Mouse (Mus musculus): ENCODE data around the gene Zfp513.
"Not testable (repeated sequence)": the region's sequence is repeated elsewhere in the genome, so short reads cannot be mapped to it uniquely, and the experiment has no call there.

Zfp513 gene

GRCm38 (mm10) chr5:31201742-31202590 lies at the start of gene Zfp513:
TSS of gene Zfp513 (minus strand) at chr5:31202303.
- DNase-seq (ENCODE audit: inconsistent ontology term) = peak; percentile 97

DNA sequence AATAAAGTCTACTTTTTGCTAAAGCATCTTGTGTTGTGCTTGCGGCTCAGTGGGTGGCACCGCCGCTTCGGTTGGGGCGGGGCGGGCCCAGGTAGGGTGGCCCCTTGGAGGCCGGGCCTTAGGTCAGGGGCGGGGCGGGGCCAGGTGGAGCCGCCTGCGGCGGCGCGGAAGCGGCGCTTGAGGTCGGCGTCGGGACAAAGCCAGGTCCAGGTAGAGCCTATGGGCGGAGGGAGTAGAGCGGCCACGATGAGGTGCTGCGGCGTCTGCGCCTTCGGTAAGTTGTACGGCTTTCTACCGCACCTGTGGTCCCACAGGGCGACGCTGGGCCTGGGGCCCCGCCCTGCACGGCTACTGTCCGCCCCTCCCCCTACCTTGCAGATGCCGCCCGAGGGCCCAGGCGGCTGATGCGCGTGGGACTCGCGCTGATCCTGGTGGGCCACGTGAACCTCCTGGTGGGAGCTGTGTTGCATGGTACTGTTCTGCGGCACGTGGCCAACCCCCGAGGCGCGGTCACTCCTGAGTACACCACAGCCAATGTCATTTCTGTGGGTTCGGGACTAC lies 49.5 kb upstream of the Zfp513 start, which contains the start of gene Krtcap3:
Krtcap3 (plus strand) TSS at position 151 of the 561 bp plus-strand sequence.
- DNase-seq (ENCODE audit: inconsistent ontology term) = no peak

- no peak for DNase-seq (ENCODE audit: inconsistent ontology term)
Measured at GRCm38 (mm10) chr5:31250716-31251115, 48.6 kb upstream of the Zfp513 start.

DNA sequence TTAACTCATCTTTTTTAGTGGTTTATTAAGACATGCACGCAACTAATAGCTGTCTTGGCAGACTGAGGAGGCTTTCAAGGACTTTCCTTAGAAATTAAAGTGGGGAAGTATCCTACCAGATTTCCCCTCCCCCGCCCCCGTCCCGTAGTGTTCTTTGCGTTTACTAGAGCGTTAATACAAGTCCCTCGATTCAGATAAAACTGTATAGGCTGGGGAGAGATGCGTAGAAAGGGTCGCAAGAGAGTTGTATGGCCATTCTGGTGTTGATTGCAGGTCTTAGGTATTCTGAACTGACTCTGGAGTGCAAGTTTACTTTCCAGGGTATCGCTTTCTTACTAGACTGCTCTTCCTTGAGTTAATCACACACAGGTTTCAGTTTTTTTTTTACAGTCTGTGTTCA lies 40.1 kb upstream of the Zfp513 start:
- no peak for DNase-seq (ENCODE audit: inconsistent ontology term)

- no peak for DNase-seq (ENCODE audit: inconsistent ontology term)
Measured at GRCm38 (mm10) chr5:31241522-31242034, 39.5 kb upstream of the Zfp513 start.

- DNase-seq (ENCODE audit: inconsistent ontology term) = peak; percentile 99
Measured at GRCm38 (mm10) chr5:31240637-31241521, 38.8 kb upstream of the Zfp513 start, which contains the start of the genes Nrbp1 and Gm9970. TSS of gene Nrbp1 (plus strand) at chr5:31240864. TSS of gene Gm9970 (minus strand) at chr5:31241232.

DNA sequence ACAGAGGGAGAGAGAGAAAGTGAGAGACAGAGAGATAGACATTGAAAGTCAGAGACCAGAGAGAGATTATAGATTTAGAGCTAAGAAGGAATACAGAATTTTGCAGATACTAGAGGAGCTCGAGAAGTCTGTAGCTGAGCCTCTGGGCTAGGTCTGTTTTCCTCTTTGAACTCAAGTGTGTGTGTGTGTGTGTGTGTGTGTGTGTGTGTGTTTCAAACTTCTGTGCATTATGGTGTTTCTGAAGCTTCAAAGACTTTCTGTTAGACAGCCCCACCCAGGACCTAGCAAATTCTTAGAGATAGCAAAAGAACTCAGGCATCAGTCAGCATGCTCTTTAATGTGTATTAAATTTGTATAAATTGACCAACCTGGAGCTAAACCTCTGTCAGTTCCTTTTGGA lies 24.5 kb upstream of the Zfp513 start:
- no peak for DNase-seq (ENCODE audit: inconsistent ontology term)

DNA sequence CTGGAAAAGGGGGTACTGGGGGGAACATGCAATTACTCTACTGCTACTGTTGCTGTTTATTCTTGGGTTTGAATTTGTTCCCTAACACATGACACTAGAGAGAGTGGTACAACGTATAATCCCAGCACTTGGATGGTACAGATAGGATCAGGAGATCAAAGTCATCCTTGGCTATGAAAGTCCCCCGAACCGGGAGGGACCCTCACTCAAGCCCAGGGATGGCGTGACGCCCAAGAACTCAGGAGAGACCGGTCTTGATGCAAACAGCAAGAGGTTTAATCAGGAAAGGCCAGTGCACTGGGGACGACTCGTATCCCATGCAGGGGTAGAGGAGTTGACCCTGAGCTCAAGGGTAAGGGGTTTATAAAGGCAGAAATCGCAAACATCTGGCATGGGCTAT lies 20.6 kb upstream of the Zfp513 start:
- no peak for DNase-seq (ENCODE audit: inconsistent ontology term)

GRCm38 (mm10) chr5:31221304-31221945 lies 19.3 kb upstream of the Zfp513 start:
- DNase-seq (ENCODE audit: inconsistent ontology term) = peak; percentile 34

GRCm38 (mm10) chr5:31220448-31221303 lies 18.6 kb upstream of the Zfp513 start, which contains the start of gene Ppm1g:
TSS of gene Ppm1g (minus strand) at chr5:31220687.
- DNase-seq (ENCODE audit: inconsistent ontology term) = peak; percentile 97

GRCm38 (mm10) chr5:31219911-31220447 lies 17.9 kb upstream of the Zfp513 start:
- DNase-seq (ENCODE audit: inconsistent ontology term) = peak; percentile 70

DNA sequence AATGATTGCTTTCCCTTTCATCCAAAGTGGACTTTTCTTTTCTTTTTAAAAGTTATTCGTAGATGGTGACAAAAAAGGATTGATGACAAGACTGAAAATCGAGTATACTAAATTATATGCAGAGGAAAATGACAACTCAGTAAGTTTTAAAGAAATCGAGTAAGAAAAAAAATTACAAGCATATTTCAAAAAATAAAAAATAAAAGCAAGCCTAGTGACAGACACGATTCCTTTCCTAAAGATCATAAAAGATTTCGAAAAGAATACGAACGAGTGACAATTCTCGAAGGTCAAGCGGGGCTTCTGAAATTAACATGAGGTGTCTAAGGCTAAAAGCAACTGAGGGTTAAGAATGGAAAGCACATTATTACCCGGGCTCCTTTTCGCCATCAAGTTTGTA lies 17.4 kb upstream of the Zfp513 start:
- peak; percentile 35 for DNase-seq (ENCODE audit: inconsistent ontology term)

DNA sequence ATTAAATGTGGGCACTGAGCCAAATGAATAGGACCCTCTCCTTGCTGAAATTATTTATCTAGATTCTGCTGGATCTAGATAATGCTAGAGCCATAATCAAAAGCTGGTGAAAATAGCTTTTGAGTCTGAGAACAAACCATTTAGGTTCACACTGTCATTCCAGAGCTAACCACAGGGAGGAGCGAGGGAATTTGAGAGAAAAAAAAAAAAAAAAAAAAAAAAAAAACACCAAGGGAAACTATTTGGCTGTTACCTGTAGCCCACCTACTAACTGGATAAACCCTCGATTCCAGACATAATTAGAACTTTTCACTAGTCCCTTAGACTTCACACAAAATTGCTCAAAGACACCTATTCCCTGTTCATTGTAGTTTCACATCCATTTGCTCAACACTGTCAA lies 17.0 kb upstream of the Zfp513 start:
- peak; percentile 27 for DNase-seq (ENCODE audit: inconsistent ontology term)

GRCm38 (mm10) chr5:31218294-31218693 lies 16.2 kb upstream of the Zfp513 start:
- DNase-seq (ENCODE audit: inconsistent ontology term) = no peak

GRCm38 (mm10) chr5:31216554-31216953 lies 14.5 kb upstream of the Zfp513 start:
- DNase-seq (ENCODE audit: inconsistent ontology term) = not testable (repeated sequence)

DNA sequence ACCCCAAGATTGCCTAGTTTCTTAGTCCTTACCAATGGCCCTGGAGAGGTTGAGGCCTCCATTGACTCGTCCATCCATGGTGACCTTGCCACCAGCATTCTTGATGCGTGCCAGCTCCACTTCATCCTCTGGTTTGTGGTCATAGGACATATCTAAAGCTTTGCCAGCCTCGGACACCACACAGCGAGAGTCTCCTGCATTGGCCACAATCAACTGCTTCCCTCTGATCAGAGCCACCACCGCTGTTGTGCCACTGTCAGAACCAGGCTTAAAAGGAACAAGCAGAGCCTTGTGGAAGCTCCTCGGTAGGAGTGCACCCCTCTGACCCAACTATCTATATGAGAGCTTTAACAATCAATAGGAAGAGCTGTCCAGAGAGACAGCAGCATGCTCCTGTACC lies 2.3 kb upstream of the Zfp513 start:
- no peak for DNase-seq (ENCODE audit: inconsistent ontology term)

DNA sequence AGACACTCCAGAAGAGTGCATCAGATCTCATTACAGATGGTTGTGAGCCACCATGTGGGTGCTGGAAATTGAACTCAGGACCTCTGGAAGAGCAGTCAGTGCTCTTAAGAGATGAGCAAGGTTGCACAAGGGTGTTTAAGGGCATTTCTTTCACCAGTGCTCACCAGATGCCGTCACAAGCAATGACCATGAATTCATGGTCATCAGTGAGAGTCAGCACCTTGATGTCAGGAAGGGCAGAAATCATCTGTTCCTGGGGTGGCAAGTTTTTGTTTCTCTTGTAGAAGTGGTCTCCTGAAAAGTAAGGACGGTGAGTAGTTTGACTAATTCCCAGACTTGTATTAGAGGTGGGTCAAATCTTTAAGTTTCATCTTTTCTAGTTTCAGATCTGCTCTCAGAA lies 1.8 kb upstream of the Zfp513 start:
- DNase-seq (ENCODE audit: inconsistent ontology term) = no peak

- DNase-seq (ENCODE audit: inconsistent ontology term) = no peak
Measured at GRCm38 (mm10) chr5:31202933-31203332, 830 bp upstream of the Zfp513 start.

DNA sequence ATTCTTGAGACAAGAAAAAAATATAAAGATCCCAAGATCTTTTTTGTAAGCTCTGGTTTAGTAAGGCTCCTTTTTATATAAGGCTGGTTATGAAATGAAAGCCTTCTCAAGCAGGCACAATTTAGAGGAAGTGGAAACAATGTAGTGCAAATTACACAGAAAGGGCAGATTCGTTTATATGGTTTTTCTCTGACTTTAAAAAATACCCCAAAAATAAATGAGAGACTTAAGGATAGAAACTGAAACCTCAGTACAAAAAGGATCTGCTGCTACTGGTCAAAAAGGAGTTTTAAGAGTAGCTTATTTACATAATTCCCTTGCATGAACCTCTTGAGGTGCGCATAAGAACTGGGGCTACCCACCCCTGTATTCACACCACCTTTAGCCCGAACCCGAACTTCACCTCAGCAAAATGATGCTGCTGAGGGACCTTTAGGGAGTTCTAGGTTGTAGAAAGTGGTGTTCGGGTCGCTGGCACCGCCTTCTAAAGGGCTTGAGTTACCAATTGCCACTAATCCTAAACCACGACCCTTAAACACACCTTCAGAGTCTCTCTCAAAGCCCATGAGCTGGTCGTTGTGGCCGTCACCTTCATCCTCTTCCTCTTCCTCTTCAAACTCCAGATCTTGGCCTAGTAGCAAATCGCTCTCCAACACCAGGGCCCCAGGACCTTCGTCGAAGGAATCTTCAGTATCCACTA lies 911 bp downstream of the Zfp513 start:
- DNase-seq (ENCODE audit: inconsistent ontology term) = no peak
